Mouse (Mus musculus) heart, postnatal 10 days (tissue): ENCODE measurements around the gene Tfpt. TPM values are rescaled to one million over a fixed set of nuclear protein-coding genes. Genes with fewer than 3 reads are reported as not detected.

Experiments
- DNase-seq, 2 experiments: peaks; one replicate each; pipeline ENCODE4 v3.0.0; 2021
- intact Hi-C: fragments of 180-260 bp; cut with DNase I; formaldehyde crosslinking; loops from one replicate; pipeline ENCODE4 v1.15.1; 2025
- total RNA-seq, 2 experiments: library from RNA; stranded (reverse); gene quantifications; 2 replicates each; pipeline ENCODE4 v1.2.3; 2021

Tfpt gene
- total RNA-seq: 10 to 100 TPM; 20.3 to 29.9 TPM

GRCm38 (mm10) chr7:3629543-3630477 is at the start of gene Tfpt, which contains the start of gene Prpf31:
Gene Tfpt, minus strand, starts transcription at chr7:3629929.
Gene Prpf31, plus strand, starts transcription at chr7:3629985.
- peak; percentile 97 for DNase-seq
- intact Hi-C loops: no loop called here

DNA sequence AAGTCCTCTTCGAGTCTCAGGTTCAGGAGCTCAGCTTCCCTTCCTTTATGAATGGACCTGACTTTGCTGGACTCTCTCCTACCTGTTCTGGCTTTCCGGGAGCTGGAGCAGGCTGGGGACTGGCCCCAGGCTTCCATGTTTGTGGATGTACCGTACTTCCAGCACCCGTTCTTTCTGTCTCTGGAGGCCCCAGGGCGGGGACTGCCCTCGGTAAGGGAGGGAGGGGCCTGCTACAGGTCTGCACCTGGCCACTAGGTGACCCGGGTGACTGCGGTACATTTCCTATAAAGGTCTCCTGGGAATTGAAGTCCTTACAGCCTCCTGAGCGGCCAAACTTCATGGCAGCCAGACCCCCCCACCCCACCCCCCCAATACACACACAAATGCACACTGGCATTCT is 47.6 kb upstream of the Tfpt start, which contains the start of gene Tmc4:
Gene Tmc4 (minus strand): TSS at position 212 of the 400 bp plus-strand sequence.
- no peak for DNase-seq
- intact Hi-C loops: loop anchor here (10.0 kb wide), 1 partner anchor 227 kb away; no protein-coding TSS in a partner anchor

DNA sequence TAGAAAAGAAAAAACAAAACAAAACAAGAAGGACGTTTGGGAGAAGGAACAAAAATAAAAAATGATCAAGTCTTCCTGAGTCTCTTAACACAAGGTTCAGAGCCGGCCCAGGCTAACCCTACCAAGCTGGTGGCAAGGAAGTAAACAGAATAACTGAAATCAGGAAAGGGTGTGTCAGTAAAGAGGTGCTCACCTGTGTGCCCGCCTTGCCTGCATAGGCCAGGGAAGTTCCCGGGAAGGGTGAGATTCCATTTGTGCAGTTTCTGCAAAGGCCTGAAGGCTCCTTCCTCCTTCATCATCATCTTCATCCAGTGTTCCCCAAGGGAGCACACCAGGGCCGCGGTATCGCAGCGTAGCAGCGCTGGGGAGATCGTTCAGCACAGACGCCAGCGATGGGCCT is 46.6 kb upstream of the Tfpt start:
- no peak for DNase-seq
- intact Hi-C loops: loop anchor here (10.0 kb wide), 1 partner anchor 228 kb away; no protein-coding TSS in a partner anchor

GRCm38 (mm10) chr7:3675228-3675548 is 45.5 kb upstream of the Tfpt start:
- no peak for DNase-seq
- intact Hi-C loops: loop anchor here (2.0 to 10.0 kb wide), 2 partner anchors 18 to 230 kb away; partner anchors contain the start of genes Mboat7 and Tsen34

- DNase-seq: peak; percentile 84 to 93
- intact Hi-C loops: loop anchor here (2.0 to 10.0 kb wide), 2 partner anchors 18 to 230 kb away; partner anchors contain the start of genes Mboat7 and Tsen34
These were observed 44.9 kb upstream of the Tfpt start for GRCm38 (mm10) chr7:3674507-3675227.

DNA sequence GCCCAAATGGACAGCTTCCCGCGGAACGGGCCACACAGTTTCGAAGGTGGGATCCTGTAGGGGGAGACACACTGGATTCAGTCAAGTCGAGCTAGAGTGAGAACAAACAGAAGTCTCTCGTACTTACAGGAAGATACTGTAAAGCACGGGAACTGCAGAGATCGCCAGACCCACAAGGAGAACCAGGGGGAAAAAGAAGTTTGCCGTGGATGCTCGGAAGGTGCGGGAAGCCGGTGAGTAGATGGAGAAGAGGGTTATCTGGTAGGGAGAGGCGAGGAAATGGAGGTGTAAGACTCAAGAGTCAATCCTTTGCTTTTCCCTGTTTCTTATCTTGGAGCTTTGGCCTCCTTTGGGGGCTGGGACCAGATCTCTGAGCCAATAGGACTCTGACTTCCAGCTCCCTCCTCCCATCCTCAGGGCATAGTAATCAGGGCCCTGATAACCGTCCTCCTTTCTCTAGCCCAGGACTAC is 37.2 kb upstream of the Tfpt start:
- intact Hi-C loops: loop anchor here (5.0 to 10.0 kb wide), 2 partner anchors 35 to 808 kb away; partner anchors contain the start of gene Rps9
- peak in 1 of 2 experiments; percentile 32 for DNase-seq

- peak; percentile 98 to 99 for DNase-seq
- intact Hi-C loops: loop anchor here (5.0 to 10.0 kb wide), 2 partner anchors 37 to 809 kb away; partner anchors contain the start of gene Rps9
These were observed 35.7 kb upstream of the Tfpt start, which contains the start of gene Leng1 for GRCm38 (mm10) chr7:3665215-3666114. Gene Leng1, minus strand, starts transcription at chr7:3665840.

- DNase-seq: no peak
These were observed 34.9 kb upstream of the Tfpt start for GRCm38 (mm10) chr7:3664524-3665214.

GRCm38 (mm10) chr7:3658578-3658977 is 28.8 kb upstream of the Tfpt start:
- DNase-seq: no peak
- intact Hi-C loops: no loop called here

More at GRCm38 (mm10) chr7:3664524-3665214, 34.9 kb upstream of the Tfpt start:
- intact Hi-C loops: loop anchor here (5.0 to 10.0 kb wide), 2 partner anchors 38 to 810 kb away; partner anchors contain the start of gene Rps9

DNA sequence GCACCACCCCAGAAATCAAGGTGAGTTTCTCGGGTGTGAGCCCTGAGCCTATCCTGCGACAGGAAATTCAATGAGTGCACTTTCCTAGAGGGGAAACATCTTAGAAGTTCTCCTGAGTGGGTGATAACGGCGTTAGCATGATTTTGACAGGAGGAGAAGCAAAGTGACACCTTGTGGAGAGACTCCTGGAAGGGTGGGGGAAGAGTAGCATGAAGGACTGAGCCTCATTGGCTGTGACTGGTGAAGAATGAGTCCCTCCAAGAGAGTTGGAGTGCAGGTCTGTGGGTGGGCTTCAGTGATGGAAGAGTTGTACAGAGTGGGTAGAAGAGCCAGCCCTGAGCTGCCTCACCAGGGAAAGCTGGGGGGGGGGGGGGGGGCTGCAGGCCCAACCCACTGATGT is 27.2 kb upstream of the Tfpt start:
- DNase-seq: no peak
- intact Hi-C loops: no loop called here

DNA sequence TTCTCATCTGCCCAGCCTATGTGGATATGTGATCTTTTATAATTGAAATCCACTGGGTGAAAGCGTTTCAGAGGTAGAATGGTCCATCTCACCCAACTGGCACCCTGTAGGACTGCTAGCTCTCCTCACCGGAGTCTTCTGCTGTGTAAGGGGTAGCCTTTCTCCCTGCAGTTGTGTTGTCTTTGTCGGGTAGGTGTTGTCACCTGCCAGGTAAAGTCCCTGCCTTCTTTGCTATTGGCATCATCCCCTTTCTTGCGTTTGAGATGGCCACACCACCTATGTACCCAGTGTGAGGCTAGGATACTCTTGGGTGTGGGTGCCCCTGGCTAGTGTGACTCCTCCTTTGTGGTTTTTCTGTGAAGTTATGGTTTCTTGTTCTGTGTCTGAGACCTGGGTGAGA is 16.9 kb upstream of the Tfpt start:
- intact Hi-C loops: loop anchor here (5.0 to 10.0 kb wide), 2 partner anchors 46 to 498 kb away; partner anchors contain the start of genes Mboat7 and Tsen34
- no peak for DNase-seq

- DNase-seq: no peak
- intact Hi-C loops: loop anchor here (5.0 to 10.0 kb wide), 2 partner anchors 46 to 499 kb away; partner anchors contain the start of genes Mboat7 and Tsen34
These were observed 16.5 kb upstream of the Tfpt start for GRCm38 (mm10) chr7:3646188-3646587.

DNA sequence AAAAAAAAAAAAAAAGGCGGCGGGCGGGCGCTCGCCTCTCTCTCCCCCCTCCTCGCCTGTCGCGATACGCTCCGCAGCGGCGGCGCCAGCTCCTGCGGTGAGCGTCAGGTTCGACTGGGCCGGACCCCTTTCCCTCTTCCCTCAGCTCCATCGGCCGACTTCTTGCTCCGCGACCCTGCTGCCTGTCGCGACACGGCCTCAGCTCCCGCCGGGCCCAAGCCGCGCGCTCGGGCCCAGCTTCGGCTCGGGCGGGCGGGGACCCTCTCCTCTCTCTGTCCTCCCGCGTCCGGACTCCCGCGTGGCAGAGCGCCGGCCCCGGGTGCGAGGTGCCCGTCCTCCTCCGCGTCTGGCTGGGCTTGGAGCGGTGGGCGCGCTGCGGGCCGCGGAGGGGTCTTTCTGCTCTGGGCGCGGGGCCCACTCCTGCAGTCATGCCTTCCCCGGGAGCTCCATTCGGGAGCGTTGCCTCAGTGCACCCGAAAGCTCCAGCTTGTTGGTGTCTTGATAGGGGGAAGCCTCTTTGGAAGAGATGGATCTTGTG is 15.8 kb upstream of the Tfpt start:
- intact Hi-C loops: loop anchor here (5.0 to 10.0 kb wide), 2 partner anchors 47 to 499 kb away; partner anchors contain the start of genes Mboat7 and Tsen34

GRCm38 (mm10) chr7:3644672-3645487 is 15.2 kb upstream of the Tfpt start, which contains the start of gene Cnot3:
Gene Cnot3, plus strand, starts transcription at chr7:3645268.
- DNase-seq: peak; percentile 99
- intact Hi-C loops: loop anchor here (5.0 to 10.0 kb wide), 2 partner anchors 47 to 500 kb away; partner anchors contain the start of genes Mboat7 and Tsen34

More for the DNA sequence above, 15.8 kb upstream of the Tfpt start:
- no peak for DNase-seq

DNA sequence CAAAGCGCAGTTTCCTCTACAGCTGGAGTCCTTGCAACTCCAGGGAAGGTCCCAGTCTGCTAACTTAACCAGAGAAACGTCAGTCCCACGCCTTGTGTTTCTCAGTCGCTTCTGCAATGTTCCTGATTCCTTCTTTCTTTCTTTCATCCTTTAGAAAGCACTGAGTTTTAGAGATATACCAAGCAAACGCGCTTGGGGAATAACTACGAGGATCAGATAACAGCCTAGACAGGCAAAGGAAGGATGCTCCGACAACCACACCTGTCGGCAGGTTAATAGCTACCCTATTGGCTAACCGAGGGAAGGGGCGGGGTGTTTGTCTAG is 14.6 kb upstream of the Tfpt start:
- no peak for DNase-seq
- intact Hi-C loops: loop anchor here (10.0 kb wide), 1 partner anchor 500 kb away; no protein-coding TSS in a partner anchor

- intact Hi-C loops: loop anchor here (10.0 kb wide), 1 partner anchor 501 kb away; no protein-coding TSS in a partner anchor
- no peak for DNase-seq
These were observed 14.1 kb upstream of the Tfpt start for GRCm38 (mm10) chr7:3643843-3644242.

DNA sequence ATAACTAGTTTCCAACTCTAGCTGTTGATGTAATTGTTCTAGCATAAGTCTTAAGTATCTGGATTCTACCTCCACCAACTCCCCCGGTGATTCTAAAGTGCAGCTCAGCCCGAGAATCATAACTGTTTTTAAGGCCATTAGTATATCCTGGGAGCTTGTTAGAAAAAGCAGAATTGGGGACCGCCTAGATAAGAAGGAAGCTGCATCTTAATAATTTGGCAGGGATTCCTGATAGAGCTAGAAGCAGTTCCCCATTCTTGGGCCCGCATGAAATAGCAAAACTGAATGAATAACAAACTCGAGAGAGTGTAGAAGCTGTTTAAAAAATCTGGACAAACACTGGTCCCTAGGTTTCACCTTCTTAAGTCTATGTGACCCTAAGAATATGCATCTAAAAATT is 13.7 kb upstream of the Tfpt start:
- intact Hi-C loops: loop anchor here (10.0 kb wide), 1 partner anchor 501 kb away; no protein-coding TSS in a partner anchor
- no peak for DNase-seq
